Mouse (Mus musculus) granulocyte monocyte progenitor cell, adult 5-6 weeks (primary cell): ENCODE data around the gene Slit3. TPM values are rescaled to one million over a fixed set of nuclear protein-coding genes. Genes with fewer than 3 reads are reported as not detected.

ENCODE experiments used
- ATAC-seq: replicated peaks from 2 replicates; pipeline ENCODE4 v1.8.0; 2016; ENCODE audit warnings: mild to moderate bottlenecking, moderate TSS enrichment, inconsistent platforms; ENCODE audit not compliant: poor library complexity, severe bottlenecking
- total RNA-seq, 2 experiments: library from RNA; stranded (forward) in 1 of 2; stranded (reverse) in 1 of 2; fragments of 200-712, 200-1000 nt in 1 of 2; fragments of >200 nt in 1 of 2; fragmentation: Nextera tagmentation in 1 of 2; gene quantifications; 2 replicates each; pipeline ENCODE4 v1.2.3; 2014 to 2017

Gene Slit3
- total RNA-seq, 2 experiments from 2014 or later, result not detected

GRCm38 (mm10) chr11:35261562-35262087 is 140.6 kb downstream of the Slit3 start:
- ATAC-seq, result no peak

- ATAC-seq, result no peak
These were observed 141.4 kb downstream of the Slit3 start for GRCm38 (mm10) chr11:35262289-35262941.

- no peak for ATAC-seq
These were observed 143.7 kb downstream of the Slit3 start for GRCm38 (mm10) chr11:35264749-35265148.

DNA sequence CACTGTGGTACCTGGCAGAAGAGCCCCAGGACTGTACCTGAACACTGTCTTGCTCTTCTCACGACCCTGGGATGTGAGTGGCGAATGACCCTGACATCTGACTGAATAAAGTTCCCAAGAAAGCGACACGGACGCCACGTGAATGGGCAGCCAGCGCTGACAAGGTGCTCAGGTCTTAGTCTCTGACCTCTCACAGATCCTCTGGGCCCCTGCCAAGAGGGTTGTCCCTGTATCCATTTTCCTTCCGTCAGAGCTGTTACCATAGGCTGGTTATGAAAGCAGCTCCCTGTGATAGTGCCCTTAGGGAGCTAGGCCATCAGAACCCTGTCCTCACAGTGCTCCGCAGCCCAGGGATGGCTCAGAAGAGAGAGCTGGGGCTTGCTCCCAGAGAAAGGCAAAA is 149.4 kb downstream of the Slit3 start:
- no peak for ATAC-seq

- no peak for ATAC-seq
These were observed 152.4 kb downstream of the Slit3 start for GRCm38 (mm10) chr11:35273416-35273815.

- no peak for ATAC-seq
These were observed 153.0 kb downstream of the Slit3 start for GRCm38 (mm10) chr11:35274036-35274435.

DNA sequence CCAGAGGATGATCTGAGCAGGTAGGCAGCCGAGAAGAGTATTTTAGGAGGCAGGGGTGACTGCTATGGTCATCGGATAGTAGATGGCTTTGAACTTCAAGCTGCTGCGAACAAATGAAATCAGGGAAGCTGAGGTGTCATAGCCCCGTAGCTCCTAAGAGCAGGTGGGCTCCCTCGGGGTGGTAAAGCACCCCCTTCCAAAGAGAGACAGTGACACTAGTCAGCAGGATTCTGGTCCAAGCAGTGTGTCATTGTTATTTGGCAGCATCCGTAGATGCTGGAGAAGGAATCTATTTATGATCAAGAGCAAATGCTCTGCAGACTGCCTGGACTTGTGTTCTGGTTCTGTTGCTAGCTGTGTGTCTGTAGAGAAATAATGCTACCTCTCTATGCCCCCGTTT is 154.3 kb downstream of the Slit3 start:
- ATAC-seq, result no peak

DNA sequence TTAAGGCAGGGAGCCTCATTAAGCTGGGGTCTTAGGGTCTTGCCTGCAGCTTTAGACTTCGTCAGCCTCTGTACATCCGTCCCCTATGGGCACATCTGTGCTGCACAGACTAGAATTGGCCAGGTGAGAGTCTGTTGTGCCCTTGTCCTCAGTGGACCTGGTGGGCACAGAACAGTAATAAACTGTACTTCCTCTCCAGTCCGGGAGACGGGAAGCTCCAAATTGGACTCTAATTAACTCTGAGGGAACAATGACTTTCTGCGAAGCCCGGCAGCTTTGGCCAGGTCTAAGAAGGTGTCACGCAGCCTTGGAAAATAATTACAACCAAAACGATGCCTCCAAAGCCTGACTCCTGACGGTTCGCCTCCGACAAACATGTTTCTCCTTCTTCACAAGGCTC is 155.0 kb downstream of the Slit3 start:
- ATAC-seq, result no peak

GRCm38 (mm10) chr11:35278128-35278769 is 157.2 kb downstream of the Slit3 start:
- no peak for ATAC-seq

GRCm38 (mm10) chr11:35280826-35281225 is 159.8 kb downstream of the Slit3 start:
- ATAC-seq, result no peak

GRCm38 (mm10) chr11:35282001-35282632 is 161.1 kb downstream of the Slit3 start:
- ATAC-seq, result no peak

- ATAC-seq, result no peak
These were observed 162.0 kb downstream of the Slit3 start for GRCm38 (mm10) chr11:35282825-35283571.

- ATAC-seq, result no peak
These were observed 162.7 kb downstream of the Slit3 start for GRCm38 (mm10) chr11:35283767-35284166.

- no peak for ATAC-seq
These were observed 165.8 kb downstream of the Slit3 start for GRCm38 (mm10) chr11:35286578-35287390.

- no peak for ATAC-seq
These were observed 167.0 kb downstream of the Slit3 start for GRCm38 (mm10) chr11:35288056-35288455.

DNA sequence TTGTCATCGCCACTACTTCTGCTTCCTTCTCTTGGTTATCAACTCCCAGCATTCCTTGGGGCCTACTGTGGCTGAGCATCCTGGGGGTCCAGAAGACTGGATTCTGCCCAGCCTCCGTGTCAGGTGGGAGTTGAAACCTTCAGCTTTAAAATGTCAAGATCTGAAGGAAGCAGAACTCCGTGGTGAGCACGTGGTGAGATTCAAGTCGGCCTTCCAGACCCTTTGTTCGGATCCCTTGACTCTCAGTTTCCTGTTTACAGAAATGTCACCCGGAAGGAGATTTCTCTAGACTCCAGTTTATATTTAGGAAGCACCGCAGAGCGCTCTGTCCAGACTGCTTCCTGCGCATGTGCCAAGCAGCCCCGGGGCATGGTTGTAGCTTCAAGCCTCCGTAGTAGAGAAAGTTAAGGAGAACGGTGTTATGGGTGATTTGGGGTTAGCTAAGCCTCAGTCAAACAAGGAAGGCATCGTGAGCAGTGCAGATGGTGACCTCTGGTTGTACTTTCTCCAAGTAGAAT is 167.8 kb downstream of the Slit3 start:
- no peak for ATAC-seq

DNA sequence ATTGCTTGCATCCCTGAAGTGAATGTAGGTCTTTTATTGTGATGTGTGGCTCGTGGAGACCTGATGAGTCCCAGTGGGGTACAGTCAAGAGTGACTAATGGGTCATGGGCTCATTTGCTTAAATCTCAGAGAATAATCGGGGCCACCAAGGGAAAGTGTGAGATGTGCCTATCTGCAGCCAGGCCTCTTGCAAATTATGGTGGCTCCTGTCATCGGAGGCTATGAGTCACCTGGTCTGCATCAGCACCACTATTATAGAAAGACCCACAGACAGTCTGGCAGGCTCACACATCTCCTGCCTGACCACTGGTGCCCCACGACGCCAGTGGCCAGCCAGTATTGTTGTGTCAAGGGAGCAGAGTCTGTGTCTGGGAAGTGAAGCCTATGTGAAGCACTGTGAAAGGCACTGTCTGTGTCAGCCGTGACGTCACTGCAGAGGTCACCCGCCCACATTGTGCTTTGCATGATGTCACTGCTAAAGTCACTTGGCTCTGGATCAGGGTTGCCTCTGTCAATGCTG is 171.3 kb downstream of the Slit3 start:
- no peak for ATAC-seq

GRCm38 (mm10) chr11:35293197-35293596 is 172.2 kb downstream of the Slit3 start:
- ATAC-seq, result no peak

DNA sequence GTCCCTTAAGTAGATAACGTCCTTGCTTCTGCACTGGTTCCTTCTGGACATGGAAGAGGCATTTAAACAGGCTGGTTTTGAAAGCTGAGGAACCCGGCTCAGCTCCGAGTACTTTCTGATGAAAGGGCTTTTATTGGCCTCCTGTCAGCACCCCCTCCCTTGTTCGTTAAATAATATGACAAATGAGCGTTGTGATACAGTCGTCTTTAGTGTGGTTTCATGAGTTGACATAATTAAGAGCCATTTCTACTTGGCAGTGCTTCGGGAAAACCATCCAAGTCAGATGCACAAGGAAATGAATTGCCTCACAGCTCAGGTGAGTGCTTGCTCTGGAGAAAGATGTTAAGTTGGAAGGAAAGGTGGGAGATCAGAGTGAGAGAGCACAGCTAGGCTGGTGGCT is 173.6 kb downstream of the Slit3 start:
- ATAC-seq, result no peak
